Mouse (Mus musculus): Measurements from ENCODE around the gene Ifitm10. TPM values are rescaled to one million over a fixed set of nuclear protein-coding genes. Genes with fewer than 3 reads are reported as not detected.
"Not testable (repeated sequence)": the region's sequence is repeated elsewhere in the genome, so short reads cannot be mapped to it uniquely, and the experiment has no call there.

Gene Ifitm10
- total RNA-seq, 2 experiments from 2014 or later = 1.0 to 1.1 TPM

- intact Hi-C loops (cut with DNase I) = no loop called here
- DNase-seq = no peak
Measured at GRCm38 (mm10) chr7:142370937-142371336, 2.6 kb downstream of the Ifitm10 start.

- intact Hi-C loops (cut with DNase I) = no loop called here
- DNase-seq = no peak
Measured at GRCm38 (mm10) chr7:142369820-142370219, 3.7 kb downstream of the Ifitm10 start.

- intact Hi-C loops (cut with DNase I) = no loop called here
- DNase-seq = no peak
Measured at GRCm38 (mm10) chr7:142368856-142369255, 4.7 kb downstream of the Ifitm10 start.

- intact Hi-C loops (cut with DNase I) = no loop called here
- no peak for DNase-seq
Measured at GRCm38 (mm10) chr7:142363107-142363506, 10.4 kb downstream of the Ifitm10 start.

- DNase-seq = no peak
- intact Hi-C loops (cut with DNase I) = no loop called here
Measured at GRCm38 (mm10) chr7:142360743-142361142, 12.8 kb downstream of the Ifitm10 start.

GRCm38 (mm10) chr7:142359129-142359528 is 14.4 kb downstream of the Ifitm10 start:
- intact Hi-C loops (cut with DNase I) = no loop called here
- no peak for DNase-seq

GRCm38 (mm10) chr7:142357566-142357965 is 16.0 kb downstream of the Ifitm10 start:
- intact Hi-C loops (cut with DNase I) = no loop called here
- DNase-seq = no peak

- DNase-seq = no peak
- intact Hi-C loops (cut with DNase I) = no loop called here
Measured at GRCm38 (mm10) chr7:142354661-142355233, 18.8 kb downstream of the Ifitm10 start.

GRCm38 (mm10) chr7:142353854-142354253 is 19.7 kb downstream of the Ifitm10 start:
- no peak for DNase-seq
- intact Hi-C loops (cut with DNase I) = no loop called here

GRCm38 (mm10) chr7:142351569-142351968 is 22.0 kb downstream of the Ifitm10 start:
- DNase-seq = no peak
- intact Hi-C loops (cut with DNase I) = no loop called here

GRCm38 (mm10) chr7:142349308-142349961 is 24.1 kb downstream of the Ifitm10 start:
- no peak for DNase-seq
- intact Hi-C loops (cut with DNase I) = no loop called here

GRCm38 (mm10) chr7:142347542-142347941 is 26.0 kb downstream of the Ifitm10 start:
- intact Hi-C loops (cut with DNase I) = no loop called here
- DNase-seq = no peak

- intact Hi-C loops (cut with DNase I) = no loop called here
- no peak for DNase-seq
Measured at GRCm38 (mm10) chr7:142342247-142342640, 31.3 kb downstream of the Ifitm10 start.

- intact Hi-C loops (cut with DNase I) = no loop called here
- DNase-seq = no peak
Measured at GRCm38 (mm10) chr7:142341564-142342246, 31.8 kb downstream of the Ifitm10 start.

- no peak for DNase-seq
- intact Hi-C loops (cut with DNase I) = no loop called here
Measured at GRCm38 (mm10) chr7:142340269-142340970, 33.1 kb downstream of the Ifitm10 start.

GRCm38 (mm10) chr7:142335151-142335550 is 38.4 kb downstream of the Ifitm10 start:
- intact Hi-C loops (cut with DNase I) = loop anchor here (2.0 kb wide), 3 partner anchors 18 to 340 kb away; no protein-coding TSS in a partner anchor
- DNase-seq = no peak

GRCm38 (mm10) chr7:142334246-142334645 is 39.3 kb downstream of the Ifitm10 start:
- DNase-seq = peak; percentile 86 to 95
- intact Hi-C loops (cut with DNase I) = loop anchor here (1.0 to 2.0 kb wide), 6 partner anchors 17 to 341 kb away; no protein-coding TSS in a partner anchor

GRCm38 (mm10) chr7:142332741-142333140 is 40.8 kb downstream of the Ifitm10 start:
- intact Hi-C loops (cut with DNase I) = not testable (repeated sequence)

GRCm38 (mm10) chr7:142331281-142331680 is 42.3 kb downstream of the Ifitm10 start:
- no peak for DNase-seq
- intact Hi-C loops (cut with DNase I) = no loop called here

More at GRCm38 (mm10) chr7:142332741-142333140, 40.8 kb downstream of the Ifitm10 start:
- not testable (repeated sequence) for DNase-seq

- peak; percentile 85 to 86 for DNase-seq
- intact Hi-C loops (cut with DNase I) = no loop called here
Measured at GRCm38 (mm10) chr7:142330271-142330724, 43.3 kb downstream of the Ifitm10 start.

- no peak for DNase-seq
- intact Hi-C loops (cut with DNase I) = no loop called here
Measured at GRCm38 (mm10) chr7:142328507-142328906, 45.0 kb downstream of the Ifitm10 start.
